Mouse (Mus musculus): ENCODE results near the gene Iqcc. TPM values are rescaled to one million over a fixed set of nuclear protein-coding genes. Genes with fewer than 3 reads are reported as not detected.

Gene Iqcc
- polyA plus RNA-seq, 1 experiment: 20.1 TPM

DNA sequence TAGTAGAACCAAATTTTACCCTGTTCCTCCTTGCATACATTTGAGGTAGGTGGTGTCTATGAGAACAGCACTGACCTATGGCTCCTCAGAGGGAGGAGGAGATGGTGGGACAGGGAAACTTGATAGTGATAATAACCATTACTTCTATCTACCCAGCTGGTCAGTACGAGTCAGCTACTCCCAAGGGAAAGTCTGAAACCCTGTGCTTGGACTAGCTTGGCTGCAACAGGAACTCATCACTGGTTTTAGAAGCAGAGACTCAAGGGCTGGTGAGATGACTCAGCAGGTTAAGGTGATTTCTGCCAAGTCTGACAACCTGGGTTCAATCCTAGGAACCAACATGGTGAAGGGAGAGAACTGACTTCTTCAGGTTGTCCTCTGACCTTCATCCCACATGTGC is 29.8 kb upstream of the Iqcc start:
- H3ac ChIP-seq (ENCODE audit: control insufficient read depth, insufficient read length): no peak overlapping the region
- no peaks in the 10 kb centered on the region for H3K79me2 ChIP-seq (ENCODE audit: control insufficient read depth, insufficient read depth)
- H3K27me3 ChIP-seq (ENCODE audit: control insufficient read depth, insufficient read depth, insufficient read length): no peaks in the 10 kb centered on the region
- H3K36me3 ChIP-seq (ENCODE audit: control insufficient read depth, insufficient read depth): peaks cover 61% of the 10 kb centered on the region
- TF ChIP-seq MYOD1 (IDR thresholded peaks at IDR 0.05; ENCODE audit: control insufficient read depth in 1 of 3, insufficient read length in 2 of 3, low read depth in 2 of 3) (no peak), MYOG (IDR thresholded peaks at IDR 0.05; ENCODE audit: control insufficient read depth in 1 of 3, insufficient read depth in 1 of 3, insufficient read length in 2 of 3, low read depth in 2 of 3) (no peak), CEBPB (IDR thresholded peaks at IDR 0.05; ENCODE audit: insufficient read depth, poor library complexity, severe bottlenecking) (no peak), POLR2A (IDR thresholded peaks at IDR 0.05; ENCODE audit: insufficient read length, low read depth) (no peak), E2F4 (IDR thresholded peaks at IDR 0.05; ENCODE audit: insufficient read depth) (no peak), TCF3 (IDR thresholded peaks at IDR 0.05; ENCODE audit: insufficient read length, low read depth) (no peak), MAX (IDR thresholded peaks at IDR 0.05; ENCODE audit: low read depth) (no peak), REST (IDR thresholded peaks at IDR 0.05; ENCODE audit: insufficient read depth, insufficient read length) (no peak), TCF12 (IDR thresholded peaks at IDR 0.05; ENCODE audit: insufficient read depth, poor library complexity, severe bottlenecking) (no peak), SRF (IDR thresholded peaks at IDR 0.05; ENCODE audit: control insufficient read depth, insufficient read length, low read depth) (no peak), POLR2AphosphoS2 (IDR thresholded peaks at IDR 0.05; ENCODE audit: insufficient read length, low read depth) (no peak), USF1 (IDR thresholded peaks at IDR 0.05; ENCODE audit: low read depth) (no peak)
- H3K4me3 ChIP-seq: no peak overlapping the region
- H3K4me2 ChIP-seq (ENCODE audit: low read depth): no peak overlapping the region

- H3K4me2 ChIP-seq (ENCODE audit: low read depth): no peak overlapping the region
- H3ac ChIP-seq (ENCODE audit: control insufficient read depth, insufficient read length): no peak overlapping the region
- H3K4me3 ChIP-seq: no peak overlapping the region
- TF ChIP-seq MYOG (IDR thresholded peaks at IDR 0.05; ENCODE audit: control insufficient read depth in 1 of 3, insufficient read depth in 1 of 3, insufficient read length in 2 of 3, low read depth in 2 of 3) (no peak), TCF12 (IDR thresholded peaks at IDR 0.05; ENCODE audit: insufficient read depth, poor library complexity, severe bottlenecking) (no peak), TCF3 (IDR thresholded peaks at IDR 0.05; ENCODE audit: insufficient read length, low read depth) (no peak), USF1 (IDR thresholded peaks at IDR 0.05; ENCODE audit: low read depth) (no peak), POLR2AphosphoS2 (IDR thresholded peaks at IDR 0.05; ENCODE audit: insufficient read length, low read depth) (no peak), MYOD1 (IDR thresholded peaks at IDR 0.05; ENCODE audit: control insufficient read depth in 1 of 3, insufficient read length in 2 of 3, low read depth in 2 of 3) (no peak), CEBPB (IDR thresholded peaks at IDR 0.05; ENCODE audit: insufficient read depth, poor library complexity, severe bottlenecking) (no peak)
- H3K36me3 ChIP-seq (ENCODE audit: control insufficient read depth, insufficient read depth): peaks cover 30% of the 10 kb centered on the region
- peaks cover 2% of the 10 kb centered on the region for H3K79me2 ChIP-seq (ENCODE audit: control insufficient read depth, insufficient read depth)
- H3K27me3 ChIP-seq (ENCODE audit: control insufficient read depth, insufficient read depth, insufficient read length): no peaks in the 10 kb centered on the region
Observed at GRCm38 (mm10) chr4:129645204-129645603, 26.3 kb upstream of the Iqcc start.

DNA sequence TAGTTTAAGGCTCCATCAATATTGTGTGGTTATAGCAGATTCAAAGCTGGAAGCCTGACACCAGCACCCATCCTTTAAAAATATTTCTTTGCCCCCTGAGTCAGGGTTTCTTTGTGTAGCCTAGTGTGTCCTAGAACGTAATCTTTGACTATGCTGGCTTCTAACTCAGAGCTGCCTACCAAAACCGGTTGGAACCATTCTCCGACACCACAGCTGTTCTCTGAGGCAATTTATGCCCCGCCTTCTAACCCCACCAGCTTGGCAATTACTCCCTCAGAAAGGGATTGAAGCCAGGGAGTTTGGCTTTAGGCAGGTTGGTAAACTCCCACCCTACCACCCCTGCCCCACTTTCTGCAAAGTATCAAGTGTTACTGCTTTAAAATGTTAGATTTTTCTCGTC is 22.9 kb upstream of the Iqcc start:
- H3K36me3 ChIP-seq (ENCODE audit: control insufficient read depth, insufficient read depth): peaks cover 10% of the 10 kb centered on the region
- no peaks in the 10 kb centered on the region for H3K27me3 ChIP-seq (ENCODE audit: control insufficient read depth, insufficient read depth, insufficient read length)
- H3K4me3 ChIP-seq: peak overlapping the region; percentile 54
- peak overlapping the region; percentile 86 for H3K4me2 ChIP-seq (ENCODE audit: low read depth)
- no peak overlapping the region for H3ac ChIP-seq (ENCODE audit: control insufficient read depth, insufficient read length)
- H3K79me2 ChIP-seq (ENCODE audit: control insufficient read depth, insufficient read depth): peaks cover 25% of the 10 kb centered on the region
- TF ChIP-seq REST (IDR thresholded peaks at IDR 0.05; ENCODE audit: insufficient read depth, insufficient read length) (no peak), TCF3 (IDR thresholded peaks at IDR 0.05; ENCODE audit: insufficient read length, low read depth) (no peak), MAX (IDR thresholded peaks at IDR 0.05; ENCODE audit: low read depth) (no peak), MYOG (IDR thresholded peaks at IDR 0.05; ENCODE audit: control insufficient read depth in 1 of 3, insufficient read depth in 1 of 3, insufficient read length in 2 of 3, low read depth in 2 of 3) (peak in 2 of 3 experiments; percentile 57 to 68), E2F4 (IDR thresholded peaks at IDR 0.05; ENCODE audit: insufficient read depth) (no peak), POLR2A (IDR thresholded peaks at IDR 0.05; ENCODE audit: insufficient read length, low read depth) (no peak), MYOD1 (IDR thresholded peaks at IDR 0.05; ENCODE audit: control insufficient read depth in 1 of 3, insufficient read length in 2 of 3, low read depth in 2 of 3) (peak in 2 of 3 experiments; percentile 37 to 67)

GRCm38 (mm10) chr4:129640638-129641467 is 22.0 kb upstream of the Iqcc start, which contains the start of gene Txlna:
Gene Txlna, minus strand, starts transcription at chr4:129641065.
- peak in 1 of 3 experiments; percentile 19 for TF ChIP-seq MYOD1 (IDR thresholded peaks at IDR 0.05; ENCODE audit: control insufficient read depth in 1 of 3, insufficient read length in 2 of 3, low read depth in 2 of 3)
- TF ChIP-seq TCF3 (IDR thresholded peaks at IDR 0.05; ENCODE audit: insufficient read length, low read depth): no peak
- peak; percentile 71 for TF ChIP-seq POLR2A (IDR thresholded peaks at IDR 0.05; ENCODE audit: insufficient read length, low read depth)
- TF ChIP-seq POLR2AphosphoS2 (IDR thresholded peaks at IDR 0.05; ENCODE audit: insufficient read length, low read depth): peak; percentile 78
- no peak for TF ChIP-seq TCF12 (IDR thresholded peaks at IDR 0.05; ENCODE audit: insufficient read depth, poor library complexity, severe bottlenecking)
- peak; percentile 42 for TF ChIP-seq SRF (IDR thresholded peaks at IDR 0.05; ENCODE audit: control insufficient read depth, insufficient read length, low read depth)
- TF ChIP-seq USF1 (IDR thresholded peaks at IDR 0.05; ENCODE audit: low read depth): peak; percentile 37
- TF ChIP-seq MYOG (IDR thresholded peaks at IDR 0.05; ENCODE audit: control insufficient read depth in 1 of 3, insufficient read depth in 1 of 3, insufficient read length in 2 of 3, low read depth in 2 of 3): no peak
- TF ChIP-seq E2F4 (IDR thresholded peaks at IDR 0.05; ENCODE audit: insufficient read depth): peak; percentile 68
- no peak for TF ChIP-seq REST (IDR thresholded peaks at IDR 0.05; ENCODE audit: insufficient read depth, insufficient read length)
- no peak for TF ChIP-seq MAX (IDR thresholded peaks at IDR 0.05; ENCODE audit: low read depth)
- Histone ChIP-seq H3K79me2 (ENCODE audit: control insufficient read depth, insufficient read depth) (peaks cover 25% of the 10 kb centered on the region), H3K27me3 (ENCODE audit: control insufficient read depth, insufficient read depth, insufficient read length) (no peaks in the 10 kb centered on the region), H3ac (ENCODE audit: control insufficient read depth, insufficient read length) (peak within 1 kb of the TSS; percentile 14), H3K4me3 (peak within 1 kb of the TSS; percentile 54), H3K36me3 (ENCODE audit: control insufficient read depth, insufficient read depth) (peaks cover 19% of the 10 kb centered on the region), H3K4me2 (ENCODE audit: low read depth) (peak within 1 kb of the TSS; percentile 86)
